Mouse (Mus musculus): ENCODE results near the gene Ngfr.

Ngfr gene

DNA sequence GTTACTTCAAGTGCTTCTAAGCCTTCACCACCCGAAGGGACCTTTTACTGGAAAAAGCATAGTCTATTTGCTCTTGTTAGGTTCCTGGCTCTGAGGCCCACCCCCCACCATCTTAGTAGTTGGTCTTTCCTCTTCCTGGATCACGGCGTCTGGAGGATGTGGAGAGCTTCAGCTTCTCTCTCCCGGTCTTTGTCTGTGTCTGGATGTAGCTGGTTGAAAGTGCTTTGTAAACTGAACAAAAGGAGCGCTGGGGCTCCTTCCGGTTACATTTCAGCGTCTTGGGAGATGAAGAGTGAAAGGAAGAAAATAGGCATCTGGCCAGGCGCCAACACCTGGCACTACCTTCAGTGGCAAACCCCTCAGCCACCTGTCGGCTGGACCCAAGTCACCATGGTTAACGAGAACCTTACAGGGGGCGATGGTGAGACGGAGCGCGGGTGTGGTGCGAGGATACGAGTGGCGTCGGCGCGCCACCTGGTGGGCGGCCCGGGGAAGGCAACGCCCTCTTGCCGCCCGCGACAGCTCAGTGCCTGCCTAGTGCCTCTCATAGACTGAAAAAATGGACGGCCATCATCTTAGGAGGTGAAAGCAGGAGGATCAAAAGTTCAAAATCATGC lies 67.0 kb downstream of the Ngfr start:
- DNase-seq (ENCODE audit: low spot score in 2 of 2): peak; percentile 46 to 87

- DNase-seq (ENCODE audit: low spot score in 2 of 2): no peak
Observed at GRCm38 (mm10) chr11:95519996-95520395, 67.5 kb downstream of the Ngfr start.

DNA sequence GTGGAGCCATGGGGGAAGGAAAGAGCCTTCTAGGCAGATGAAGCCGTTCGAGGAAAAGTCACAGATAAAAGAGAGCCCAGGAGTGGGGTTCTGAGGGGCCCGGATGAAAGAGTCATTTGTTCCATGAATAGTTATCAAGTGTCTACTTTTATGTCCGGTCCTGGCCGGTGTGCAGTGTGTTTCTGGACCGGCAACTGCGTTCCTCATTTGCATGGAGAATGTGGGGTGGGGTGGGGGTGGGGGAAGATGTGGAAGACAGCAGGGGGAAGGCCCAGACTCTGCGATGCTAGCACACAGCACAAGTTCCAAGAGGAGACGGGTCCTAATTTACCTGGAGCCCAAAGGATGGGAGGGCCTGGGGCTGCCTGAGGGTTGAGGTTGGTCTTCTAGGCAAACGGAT lies 68.2 kb downstream of the Ngfr start:
- DNase-seq (ENCODE audit: low spot score in 2 of 2): no peak
